Mouse (Mus musculus): ENCODE measurements around the gene Zfp712.

The Zfp712 gene

GRCm38 (mm10) chr13:67060786-67061358, at the start of gene Zfp712:
Zfp712 (minus strand) TSS chr13:67061170.
- DNase-seq (ENCODE audit: low spot score) = peak; percentile 97

- DNase-seq (ENCODE audit: low spot score) = no peak
Observed at GRCm38 (mm10) chr13:67108821-67109206, 47.8 kb upstream of the Zfp712 start.

- DNase-seq (ENCODE audit: low spot score) = peak; percentile 98
Observed at GRCm38 (mm10) chr13:67108194-67108820, 47.3 kb upstream of the Zfp712 start, which contains the start of gene Gm28557. Gm28557 (minus strand) TSS chr13:67108604.

GRCm38 (mm10) chr13:67107681-67108080, 46.7 kb upstream of the Zfp712 start:
- DNase-seq (ENCODE audit: low spot score) = no peak

- DNase-seq (ENCODE audit: low spot score) = no peak
Observed at GRCm38 (mm10) chr13:67097876-67098275, 36.9 kb upstream of the Zfp712 start, which contains the start of gene Zfp708. Zfp708 (minus strand) TSS chr13:67097976.

- no peak for DNase-seq (ENCODE audit: low spot score)
Observed at GRCm38 (mm10) chr13:67090154-67090553, 29.2 kb upstream of the Zfp712 start.

GRCm38 (mm10) chr13:67081946-67082345, 21.0 kb upstream of the Zfp712 start:
- no peak for DNase-seq (ENCODE audit: low spot score)

GRCm38 (mm10) chr13:67081142-67081713, 20.3 kb upstream of the Zfp712 start:
- peak; percentile 80 for DNase-seq (ENCODE audit: low spot score)

- no peak for DNase-seq (ENCODE audit: low spot score)
Observed at GRCm38 (mm10) chr13:67077244-67077643, 16.3 kb upstream of the Zfp712 start.

GRCm38 (mm10) chr13:67072786-67073185, 11.8 kb upstream of the Zfp712 start:
- no peak for DNase-seq (ENCODE audit: low spot score)

- no peak for DNase-seq (ENCODE audit: low spot score)
Observed at GRCm38 (mm10) chr13:67065386-67065785, 4.4 kb upstream of the Zfp712 start.

- no peak for DNase-seq (ENCODE audit: low spot score)
Observed at GRCm38 (mm10) chr13:67062427-67062826, 1.5 kb upstream of the Zfp712 start.

GRCm38 (mm10) chr13:67060161-67060785, 697 bp downstream of the Zfp712 start:
- peak; percentile 79 for DNase-seq (ENCODE audit: low spot score)

Data from MN1 (cell line).